Mouse (Mus musculus): Measurements from ENCODE around the gene Nup153.
A peak's percentile ranks its signal among the peaks of the same experiment; 100 is the strongest.

Gene Nup153

DNA sequence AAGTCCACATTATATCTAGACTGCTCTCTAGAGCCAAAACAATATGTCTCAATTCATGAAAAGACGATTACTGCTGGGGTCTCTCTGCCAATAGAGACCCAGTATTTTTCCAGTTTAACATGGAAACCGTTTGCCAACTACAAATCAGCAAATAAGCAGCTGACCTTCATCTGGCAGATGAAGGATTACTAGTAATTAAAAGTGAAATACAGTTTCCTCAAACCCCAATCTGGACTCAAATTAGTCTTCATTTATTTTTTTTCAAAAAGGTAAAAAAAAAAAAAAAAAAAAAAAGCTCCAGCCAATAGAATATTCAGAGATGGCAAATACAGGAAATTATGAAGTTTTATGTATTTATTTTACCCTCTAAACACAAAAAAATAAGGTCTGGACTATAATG, 2.3 kb upstream of the Nup153 start:
- no peak for DNase-seq (ENCODE audit: low read depth, low spot score)

DNA sequence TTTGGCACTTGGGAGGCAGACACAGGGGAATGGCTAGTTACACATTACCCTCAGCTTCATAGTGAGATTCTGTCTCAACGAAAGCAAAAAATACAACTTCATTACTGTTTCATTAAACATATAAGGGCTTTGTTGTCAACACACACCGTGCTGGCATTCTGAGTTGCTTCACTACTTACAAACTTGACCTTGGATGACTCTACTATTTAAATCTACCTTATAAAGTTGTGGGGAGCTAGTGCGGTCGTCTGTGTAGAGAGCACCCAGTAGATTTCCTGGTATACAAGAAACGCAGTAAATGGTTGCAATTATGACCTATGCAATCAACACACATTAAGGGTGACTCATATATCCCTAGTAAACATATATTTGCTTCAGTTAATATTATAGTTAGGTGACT, 671 bp upstream of the Nup153 start:
- no peak for DNase-seq (ENCODE audit: low read depth, low spot score)

DNA sequence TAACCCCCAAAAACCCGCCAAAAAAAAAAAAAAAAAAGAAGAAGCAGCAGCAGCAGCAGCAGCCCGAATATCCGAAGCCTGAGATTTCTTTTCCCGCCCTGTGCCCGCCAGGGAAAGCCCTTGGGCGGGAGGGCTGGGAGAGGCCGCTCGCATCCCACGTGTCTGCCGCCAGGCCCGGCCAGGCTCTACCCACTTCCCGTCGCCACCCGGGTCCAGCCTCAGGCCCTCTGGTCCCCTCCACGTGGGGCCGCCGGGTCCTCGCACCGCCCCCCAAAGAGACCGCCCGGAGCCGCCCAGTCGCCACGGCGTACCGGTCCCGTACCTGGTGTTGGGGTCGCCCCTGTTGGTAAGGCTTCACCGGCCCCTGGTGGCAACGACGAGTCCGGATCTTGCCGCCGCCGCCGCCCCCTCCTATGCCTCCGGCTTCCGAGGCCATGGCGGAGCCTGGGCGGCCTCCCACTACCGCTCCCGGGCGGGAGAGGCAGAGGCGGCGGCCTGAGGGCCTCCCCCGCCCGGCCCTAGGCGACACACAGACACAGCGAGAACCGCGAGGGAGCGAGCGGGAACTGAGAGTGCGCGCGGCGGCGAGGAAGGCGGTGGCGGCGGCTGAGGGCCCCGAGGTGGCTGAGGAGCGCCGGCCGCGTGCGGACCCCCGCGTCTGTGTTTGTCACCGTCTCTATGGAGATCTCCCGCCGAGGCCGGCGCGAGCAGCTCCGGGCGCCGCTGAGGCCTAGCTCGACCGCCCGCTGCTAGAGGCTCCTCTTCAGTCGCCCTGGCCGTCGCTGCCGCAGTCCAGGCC, 503 bp downstream of the Nup153 start:
- peak; percentile 39 for DNase-seq (ENCODE audit: low read depth, low spot score)

DNA sequence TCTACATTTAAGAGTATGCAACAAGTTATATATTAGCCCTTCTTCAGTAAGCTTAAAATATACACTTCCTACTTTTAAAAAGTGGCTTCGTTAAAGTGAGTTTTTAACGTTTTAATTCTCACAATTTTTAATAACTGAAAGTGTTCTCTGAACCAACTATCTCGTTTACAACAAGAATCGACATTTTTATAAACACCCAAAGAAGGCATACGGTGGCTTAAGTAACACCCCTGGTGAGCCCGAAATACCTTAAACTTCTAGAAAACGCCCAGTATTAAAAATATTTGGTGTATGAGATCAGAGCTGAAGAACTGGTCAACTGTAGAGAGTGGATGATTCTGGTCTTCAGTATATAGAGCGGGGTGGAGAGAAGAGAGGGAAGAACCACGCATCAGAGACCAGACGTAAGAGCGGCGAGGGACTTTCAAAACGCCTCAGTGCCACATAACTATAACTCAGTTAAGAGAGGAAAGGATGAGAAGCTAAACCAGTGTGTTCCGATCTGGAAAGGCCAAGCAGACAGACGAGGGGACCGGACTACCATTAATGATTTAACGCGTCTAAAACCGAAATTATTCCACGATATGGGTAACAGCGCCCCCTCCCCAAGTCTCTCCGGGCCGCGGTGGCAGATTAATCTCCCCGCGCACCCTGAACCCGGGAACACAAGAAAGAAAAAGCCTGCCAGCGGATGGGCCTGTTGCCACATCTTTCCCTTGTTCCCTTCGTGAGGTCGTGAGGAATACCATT, 1.3 kb downstream of the Nup153 start:
- no peak for DNase-seq (ENCODE audit: low read depth, low spot score)

DNA sequence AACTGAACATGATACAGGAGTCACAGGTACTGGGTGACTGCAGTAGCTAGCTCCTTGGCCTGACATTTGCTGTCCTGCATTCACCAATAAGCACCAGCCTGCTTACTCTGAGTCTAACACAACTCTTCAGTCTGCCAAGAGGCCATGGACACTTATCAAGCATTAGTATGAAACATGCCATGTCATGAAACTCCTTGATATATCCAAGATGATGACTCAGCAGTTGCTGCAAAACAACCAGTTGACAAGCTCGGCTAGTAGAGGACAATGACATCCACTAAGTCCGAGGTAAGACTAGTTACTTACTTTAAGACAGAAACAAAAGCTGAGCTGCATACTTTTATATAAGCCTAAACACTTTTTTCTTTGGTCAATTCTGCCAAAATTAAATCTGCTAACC, 2.5 kb downstream of the Nup153 start:
- DNase-seq (ENCODE audit: low read depth, low spot score) = peak; percentile 50

DNA sequence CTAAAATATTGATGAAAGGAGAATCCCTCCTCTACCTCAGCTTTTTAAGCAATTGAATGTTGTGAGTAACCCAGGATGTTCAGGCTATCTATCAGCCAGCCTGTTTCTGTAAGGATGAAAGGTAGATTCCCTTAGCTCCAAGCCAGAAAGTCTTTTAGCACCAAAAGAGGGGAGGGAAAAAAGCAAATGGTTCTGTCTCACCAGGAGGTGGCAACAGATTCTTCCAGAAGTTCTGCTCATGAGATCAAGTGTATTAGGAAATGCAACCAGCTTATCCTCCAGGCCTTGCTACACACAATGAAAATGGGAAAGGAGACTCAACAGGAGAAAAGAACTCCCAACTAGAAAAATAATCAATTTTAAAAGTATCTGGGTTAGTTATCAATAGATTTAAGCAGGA, 3.4 kb downstream of the Nup153 start:
- no peak for DNase-seq (ENCODE audit: low read depth, low spot score)

DNA sequence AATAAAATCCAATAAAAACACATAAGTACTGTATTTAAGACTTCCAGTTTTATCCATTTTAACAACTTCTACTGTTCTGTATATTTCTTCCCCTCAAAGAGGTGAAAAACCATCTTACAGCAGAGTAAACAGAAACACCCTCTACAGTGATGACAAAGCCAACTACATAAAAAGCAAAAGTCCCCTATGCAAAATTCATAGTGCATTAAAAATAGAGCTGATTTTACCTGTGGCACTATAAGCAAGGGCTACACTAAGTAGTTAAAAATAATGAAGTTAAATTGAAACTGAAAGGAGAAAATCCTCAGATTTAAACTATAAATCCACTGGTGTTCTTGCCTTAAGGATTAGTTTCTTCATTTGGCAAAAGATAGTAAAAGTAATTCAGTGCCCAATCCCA, 6.7 kb downstream of the Nup153 start:
- DNase-seq (ENCODE audit: low read depth, low spot score) = no peak

DNA sequence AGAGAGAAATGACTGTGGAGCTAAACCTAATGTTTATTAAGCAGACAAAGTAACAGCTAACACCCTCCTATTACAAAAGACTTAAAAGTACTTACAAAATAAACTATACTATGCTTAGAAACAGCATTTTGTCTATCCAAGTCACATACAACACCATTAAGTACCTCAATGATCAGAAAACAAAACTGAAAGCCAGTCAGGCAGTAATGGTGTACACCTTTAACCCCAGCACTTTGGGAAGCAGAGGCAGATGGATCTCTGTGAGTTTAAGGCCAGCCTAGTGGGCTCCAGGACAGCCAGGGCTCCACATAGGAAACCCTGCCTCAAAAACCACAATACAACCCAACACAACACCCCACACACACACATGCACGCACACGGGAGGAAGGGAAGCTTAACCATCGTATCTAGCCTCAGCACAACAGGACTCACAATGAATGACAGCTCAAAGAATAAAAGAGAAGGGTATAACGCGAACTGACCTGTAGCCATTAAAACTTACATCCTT, 8.8 kb downstream of the Nup153 start:
- no peak for DNase-seq (ENCODE audit: low read depth, low spot score)

DNA sequence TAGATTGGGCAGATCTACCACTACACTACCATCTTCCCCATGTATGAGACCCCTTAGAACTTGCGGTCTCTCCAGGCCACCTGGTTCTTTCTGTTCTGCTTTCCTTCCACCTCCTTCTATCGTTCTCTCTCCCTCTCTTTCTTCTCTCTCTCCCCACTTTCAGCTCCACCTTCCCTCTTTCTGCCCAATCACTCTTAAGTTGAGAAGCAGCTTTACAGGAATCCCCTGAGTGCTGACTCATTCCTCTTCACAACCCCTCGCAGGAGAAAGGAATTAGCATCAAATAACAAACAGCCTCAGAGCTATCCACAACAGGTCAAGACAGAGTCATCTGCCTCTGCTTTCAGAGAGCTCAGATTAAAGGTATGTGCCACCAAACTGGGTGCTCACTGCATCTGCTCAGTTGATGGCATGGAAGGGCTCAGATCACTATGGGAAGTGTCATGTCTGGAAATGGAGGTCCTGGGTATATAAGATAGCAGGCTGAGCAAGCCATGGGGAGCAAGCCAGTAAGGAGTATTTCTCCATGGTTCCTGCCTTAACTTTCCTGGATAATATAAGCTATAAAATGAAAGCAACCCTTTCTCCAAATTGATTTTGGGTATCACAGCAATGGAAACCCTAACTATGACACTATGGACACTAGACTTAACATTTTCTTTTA, 11.6 kb downstream of the Nup153 start:
- DNase-seq (ENCODE audit: low read depth, low spot score) = no peak

DNA sequence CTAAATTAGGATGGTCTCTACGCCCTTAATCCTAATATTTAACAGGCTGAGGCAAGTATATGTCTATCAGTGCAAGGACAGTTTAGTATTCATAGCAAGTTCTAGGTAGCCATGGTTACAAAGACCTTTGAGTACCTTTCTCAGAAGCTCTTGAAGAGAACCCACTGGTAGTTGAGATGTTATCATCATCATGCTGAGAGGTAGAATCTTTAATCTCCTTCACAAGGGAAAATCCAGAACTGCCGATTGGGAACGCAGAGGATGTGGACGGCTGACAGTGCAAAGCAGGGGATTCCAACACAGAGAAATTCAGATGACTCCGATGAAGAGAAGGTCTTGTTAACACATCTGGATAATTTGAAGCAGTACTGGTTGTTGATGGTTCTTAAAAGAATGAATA, 14.3 kb downstream of the Nup153 start:
- DNase-seq (ENCODE audit: low read depth, low spot score) = no peak

DNA sequence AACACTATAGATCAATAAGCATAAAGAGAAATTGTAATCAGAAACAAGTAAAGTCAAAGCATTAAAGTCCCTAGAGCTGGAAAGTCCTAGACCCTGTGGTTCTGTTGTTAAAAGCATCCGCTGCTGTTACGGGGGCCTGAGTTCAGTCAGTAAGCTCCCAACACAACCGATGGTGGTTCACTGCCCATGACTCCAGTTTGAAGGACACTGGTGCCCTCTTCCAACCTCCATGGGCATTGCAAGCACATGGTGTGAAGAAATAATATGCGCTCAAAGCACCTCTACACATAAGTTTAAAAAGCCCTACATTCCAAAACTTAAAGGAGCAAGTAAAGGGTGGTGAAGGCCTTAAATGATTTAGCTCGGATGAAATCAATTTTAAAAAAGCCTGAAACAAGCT, 24.6 kb downstream of the Nup153 start:
- DNase-seq (ENCODE audit: low read depth, low spot score) = no peak

DNA sequence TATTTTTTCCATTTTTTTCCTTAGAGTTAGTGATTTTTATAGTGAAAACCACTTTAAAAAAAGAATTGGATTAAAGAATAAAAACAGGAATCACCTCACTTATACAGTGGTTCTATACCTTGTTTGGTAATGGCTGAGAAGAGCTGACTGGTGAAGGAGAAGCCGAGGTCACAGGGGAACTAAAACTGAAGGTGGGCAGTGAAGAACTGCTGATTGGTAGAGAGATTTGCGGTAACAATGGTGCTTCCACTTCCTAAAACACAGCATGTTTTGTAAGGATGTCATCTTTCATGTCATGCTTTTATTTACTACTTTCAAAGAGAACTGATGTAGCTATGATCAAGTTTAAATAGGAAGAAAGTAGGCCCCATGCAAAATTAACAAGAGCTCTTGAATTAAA, 26.3 kb downstream of the Nup153 start:
- DNase-seq (ENCODE audit: low read depth, low spot score) = no peak

DNA sequence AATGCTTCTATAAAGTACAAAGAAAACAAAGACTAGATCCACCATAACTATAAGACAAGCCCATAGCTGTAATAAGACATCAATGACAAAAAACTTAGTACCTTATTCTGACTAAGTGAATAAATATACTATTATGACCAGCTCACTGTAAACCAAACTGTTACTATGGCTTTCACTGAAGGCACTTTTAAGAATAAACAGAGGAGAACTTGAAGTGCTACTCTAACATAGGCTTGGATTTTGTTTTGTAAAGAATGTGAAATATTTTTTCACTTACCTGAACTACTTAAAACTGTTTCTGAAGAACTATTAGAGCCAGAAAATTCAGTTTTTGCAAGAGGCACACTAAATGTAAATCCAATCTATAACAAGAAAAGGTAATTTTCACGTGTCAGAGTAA, 28.4 kb downstream of the Nup153 start:
- no peak for DNase-seq (ENCODE audit: low read depth, low spot score)

DNA sequence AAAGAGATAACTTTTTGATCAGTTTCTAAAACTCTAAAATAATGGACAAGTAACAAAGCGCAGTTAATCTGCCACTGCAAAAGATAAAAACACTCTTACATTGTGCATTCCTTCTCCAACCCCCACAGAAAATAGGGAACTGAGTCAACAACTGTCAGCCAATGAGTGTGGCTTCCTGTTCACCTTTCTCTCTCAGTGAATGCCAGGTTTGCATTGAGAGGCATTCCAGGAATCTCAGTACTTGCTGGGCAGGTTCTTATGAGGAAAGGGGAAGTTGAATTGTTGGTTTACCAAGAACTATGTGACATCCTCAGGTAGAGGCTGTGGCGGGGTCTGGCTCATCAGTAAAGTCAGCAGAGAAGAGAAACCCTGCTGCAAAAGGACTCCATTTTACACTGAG, 31.0 kb downstream of the Nup153 start:
- no peak for DNase-seq (ENCODE audit: low read depth, low spot score)

DNA sequence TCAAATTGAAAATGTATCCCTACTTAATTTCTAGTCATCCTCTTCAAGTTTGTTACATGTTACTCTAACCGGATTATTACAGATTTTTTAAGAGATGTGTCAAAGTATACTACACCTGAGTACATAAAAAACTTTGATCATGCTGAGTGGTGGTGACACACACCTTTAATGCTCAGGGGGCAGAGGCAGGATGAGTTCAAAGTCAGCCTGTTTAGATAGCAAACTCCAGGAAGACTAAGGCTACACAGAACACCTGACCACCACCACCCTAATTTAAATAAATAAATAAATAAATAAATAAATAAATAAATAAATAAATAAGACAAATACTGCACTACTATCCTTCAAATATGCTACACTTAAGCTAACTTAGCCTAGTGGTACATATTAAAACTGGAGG, 31.8 kb downstream of the Nup153 start:
- DNase-seq (ENCODE audit: low read depth, low spot score) = no peak

DNA sequence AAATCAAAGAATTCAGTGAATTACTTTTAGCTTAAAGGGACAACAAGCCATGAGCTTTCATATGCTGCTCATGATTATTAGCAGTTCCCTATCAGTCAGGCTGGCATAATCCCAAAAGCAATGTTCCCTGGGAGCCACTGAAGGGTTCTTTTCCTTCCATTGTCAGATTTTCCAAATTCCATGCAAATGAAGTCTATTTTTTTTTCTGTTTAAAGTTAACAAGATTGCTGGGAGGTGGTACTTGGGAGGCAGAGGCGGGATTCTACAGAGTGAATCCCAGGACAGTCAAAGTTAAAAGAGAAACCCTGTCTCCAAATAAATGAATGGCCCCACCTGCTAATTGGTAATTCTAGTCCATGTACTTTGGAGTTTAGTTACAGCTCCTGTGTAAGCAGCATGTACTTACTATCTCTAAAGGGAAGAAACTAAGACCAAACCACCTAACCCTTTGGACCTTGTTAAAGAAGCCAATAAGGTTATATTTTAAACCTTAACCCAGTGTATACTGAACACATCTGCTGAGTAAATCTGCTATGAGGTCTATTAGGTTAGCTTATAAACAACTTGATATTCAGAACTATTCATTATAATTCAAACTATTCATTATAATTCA, 32.3 kb downstream of the Nup153 start:
- no peak for DNase-seq (ENCODE audit: low read depth, low spot score)

DNA sequence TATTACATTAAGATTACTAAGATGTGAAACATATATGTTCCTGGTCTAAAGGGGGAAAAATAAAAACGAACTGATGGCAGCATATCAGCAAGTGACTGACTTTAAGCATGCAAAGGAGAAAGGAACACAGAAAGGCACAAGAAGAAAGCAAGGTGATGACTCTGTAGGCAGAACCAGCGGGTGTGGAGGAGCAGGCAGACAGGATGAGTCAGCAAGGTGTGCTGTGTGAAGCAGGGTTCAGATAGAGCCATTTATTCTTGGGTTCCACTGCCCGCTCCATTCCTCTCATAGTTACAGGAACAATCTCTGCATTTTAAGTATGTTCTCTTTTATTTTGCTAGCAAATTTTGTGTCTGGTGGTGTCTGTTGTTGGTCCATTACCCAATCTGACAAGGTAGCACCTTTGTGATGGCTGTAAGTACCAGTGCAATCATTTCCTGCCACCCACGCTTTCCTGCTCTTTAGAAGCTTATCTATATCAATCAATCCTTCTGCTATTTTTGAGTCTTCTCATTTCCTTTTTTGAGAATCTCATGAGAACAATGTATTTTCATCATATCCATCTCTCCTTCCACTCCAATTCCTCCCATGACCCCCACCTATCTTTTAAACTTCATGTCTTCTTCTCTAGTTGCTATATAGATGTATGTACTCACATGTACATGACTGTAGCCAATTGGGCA, 37.0 kb downstream of the Nup153 start:
- no peak for DNase-seq (ENCODE audit: low read depth, low spot score)

DNA sequence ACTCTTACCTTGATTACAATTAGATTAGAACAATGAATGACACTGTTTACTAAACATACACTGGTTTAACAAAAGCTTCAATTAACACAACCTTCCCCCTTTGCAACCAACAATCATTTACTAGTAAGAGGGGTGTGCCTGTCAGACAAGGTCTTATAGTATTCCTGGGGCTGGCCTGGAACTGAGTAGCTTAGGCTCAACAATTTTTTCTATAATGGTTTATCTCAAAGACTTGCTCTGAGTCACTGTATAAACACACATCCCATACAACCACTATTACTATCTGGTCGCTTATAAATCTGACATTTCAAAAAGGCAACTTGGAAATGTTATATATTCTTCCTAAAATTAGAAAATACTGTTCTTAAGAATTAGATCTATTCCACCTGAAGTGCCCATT, 44.4 kb downstream of the Nup153 start:
- no peak for DNase-seq (ENCODE audit: low read depth, low spot score)

DNA sequence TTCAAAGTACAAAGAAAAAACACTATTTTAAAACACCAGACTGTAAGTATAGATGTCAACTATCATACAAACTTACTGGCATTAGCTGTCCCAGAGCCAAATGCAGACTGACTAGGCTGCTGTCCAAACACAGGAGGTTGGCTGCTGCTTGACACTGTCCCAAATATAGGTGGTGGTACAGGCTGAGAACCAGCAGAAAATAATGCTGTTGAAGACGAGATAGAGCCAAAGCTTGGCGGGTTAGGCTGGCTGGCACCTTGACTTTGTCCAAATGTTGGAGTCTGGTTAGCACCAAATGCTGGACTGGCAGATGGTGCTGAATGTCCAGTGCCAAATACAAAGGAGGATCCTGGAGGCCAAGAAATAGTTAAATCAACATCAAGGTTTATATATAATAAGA, 44.8 kb downstream of the Nup153 start:
- no peak for DNase-seq (ENCODE audit: low read depth, low spot score)

DNA sequence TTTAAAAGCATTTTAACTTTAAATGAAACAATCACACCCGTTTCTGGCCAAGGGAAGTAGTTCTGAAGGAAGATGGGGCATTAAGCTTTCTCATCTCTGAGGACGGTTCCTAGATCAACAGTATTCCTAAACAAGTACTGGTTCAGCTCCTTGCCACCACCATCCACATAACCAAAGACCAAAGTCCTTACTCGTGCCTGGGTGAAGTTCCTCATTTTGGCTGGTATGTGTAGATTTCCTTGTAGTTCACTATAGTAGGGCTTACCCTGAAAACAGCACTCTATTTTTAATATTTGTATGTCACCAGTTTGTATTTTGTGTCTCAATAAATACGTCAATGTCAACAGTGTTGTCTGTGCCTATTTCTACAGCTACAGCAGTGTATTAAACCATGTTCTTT, 50.0 kb downstream of the Nup153 start:
- no peak for DNase-seq (ENCODE audit: low read depth, low spot score)

DNA sequence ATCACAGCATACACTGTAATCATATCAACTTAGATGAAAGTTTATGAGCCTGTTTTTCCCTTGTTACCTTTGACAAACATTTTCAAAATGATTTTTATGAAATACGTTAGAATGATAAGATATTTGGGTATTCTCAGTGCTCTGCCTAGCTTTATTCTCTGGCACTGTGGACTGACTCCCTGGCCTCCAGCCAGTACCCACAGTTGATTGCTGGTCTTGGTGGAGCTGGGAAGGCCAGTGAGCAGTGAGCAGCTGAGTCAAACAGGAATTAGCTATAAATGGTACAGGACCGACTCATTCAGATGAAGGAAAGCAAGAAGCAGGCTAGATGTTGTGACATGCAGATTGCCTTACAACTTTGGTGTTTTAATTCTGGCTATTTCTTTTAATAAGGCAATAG, 53.1 kb downstream of the Nup153 start:
- DNase-seq (ENCODE audit: low read depth, low spot score) = no peak

DNA sequence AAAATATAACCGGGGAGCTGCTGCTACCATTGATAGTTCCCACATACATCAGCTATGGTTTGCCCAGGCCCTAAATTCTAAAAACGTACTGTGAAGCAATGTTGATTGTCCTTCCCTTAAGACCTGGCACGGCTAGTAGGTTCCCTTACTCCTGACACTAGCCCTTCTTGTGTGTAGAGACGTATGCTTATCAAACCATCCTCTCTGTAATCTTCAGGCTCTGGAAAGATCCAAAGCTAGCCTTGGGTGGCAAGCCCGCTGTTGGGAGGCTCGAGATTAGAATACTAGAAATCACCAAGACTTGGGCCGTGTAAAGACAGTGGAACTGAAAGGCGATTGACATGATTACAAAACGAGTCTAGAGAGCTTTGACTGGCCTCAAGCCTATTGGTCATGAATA, 57.2 kb downstream of the Nup153 start:
- DNase-seq (ENCODE audit: low read depth, low spot score) = no peak

Measured in skeletal muscle tissue, adult 2 months (tissue).